Mouse (Mus musculus) liver, embryonic 13.5 days (tissue): ENCODE data around the gene Gm45194. TPM values are rescaled to one million over a fixed set of nuclear protein-coding genes. Genes with fewer than 3 reads are reported as not detected.

Experiments used
- ATAC-seq: fragments of 200-750 bp; cut with Nextera tagmentation; 2 replicates; pipeline ENCODE4 v1.8.0; 2017; ENCODE audit warnings: low read depth, mild to moderate bottlenecking, moderate number of reproducible peaks, moderate library complexity
- DNase-seq: peaks from one replicate; pipeline ENCODE4 v3.0.0; 2022
- H3K27ac ChIP-seq: fragments of 300-500 bp; sonication (generic); 2 replicates; pipeline ENCODE4 v1.5.1; 2015; ENCODE audit warnings: moderate library complexity, mild to moderate bottlenecking, inconsistent platforms
- H3K27me3 ChIP-seq: fragments of 300-500 bp; sonication (generic); 2 replicates; pipeline ENCODE4 v1.6.1; 2015; ENCODE audit warnings: mild to moderate bottlenecking, inconsistent platforms
- H3K36me3 ChIP-seq: fragments of 300-500 bp; sonication (generic); 2 replicates; pipeline ENCODE4 v1.6.1; 2015; ENCODE audit warnings: mild to moderate bottlenecking, inconsistent platforms
- H3K4me1 ChIP-seq: fragments of 300-500 bp; sonication (generic); replicated peaks from 2 replicates; pipeline ENCODE4 v1.6.1; 2015; ENCODE audit warnings: inconsistent platforms
- H3K4me2 ChIP-seq: fragments of 300-500 bp; sonication (generic); 2 replicates; pipeline ENCODE4 v1.6.1; 2015; ENCODE audit warnings: inconsistent platforms, mild to moderate bottlenecking, moderate library complexity
- H3K4me3 ChIP-seq: fragments of 300-500 bp; sonication (generic); replicated peaks from 2 replicates; pipeline ENCODE4 v1.5.1; 2015; ENCODE audit warnings: mild to moderate bottlenecking, inconsistent platforms
- H3K9ac ChIP-seq: fragments of 300-500 bp; sonication (generic); 2 replicates; pipeline ENCODE4 v1.6.1; 2015; ENCODE audit warnings: mild to moderate bottlenecking, inconsistent platforms
- H3K9me3 ChIP-seq: fragments of 300-500 bp; sonication (generic); replicated peaks from 2 replicates; pipeline ENCODE4 v1.6.1; 2016; ENCODE audit warnings: inconsistent platforms
- WGBS: fragments of 180-500 bp; shearing (Covaris S2); methylation state at CpG from one replicate; pipeline ENCODE4 v1.1.7; 2015; ENCODE audit not compliant: insufficient replicate concordance; 5-methylcytosine and 5-hydroxymethylcytosine counted together
- polyA plus RNA-seq: library from polyadenylated mRNA; unstranded; fragments of >200 nt; fragmentation: Nextera tagmentation; extraction: Ambion mirVana; gene quantifications from 2 replicates; pipeline ENCODE4 v1.2.1, GENCODE M21; 2015

Gm45194 gene
- polyA plus RNA-seq, 1 experiment from 2014 or later: not detected

- H3K36me3 ChIP-seq: no peaks in the 10 kb centered on the region
- no peaks in the 10 kb centered on the region for H3K27me3 ChIP-seq
- H3K4me3 ChIP-seq: no peak overlapping the region
- H3K9ac ChIP-seq: no peak overlapping the region
- H3K4me1 ChIP-seq: no peaks in the 10 kb centered on the region
- H3K27ac ChIP-seq: no peak overlapping the region
- no peak for ATAC-seq
- DNase-seq: no peak
- no peak overlapping the region for H3K4me2 ChIP-seq
- no peaks in the 10 kb centered on the region for H3K9me3 ChIP-seq
- WGBS: 54% methylated on average over 2 of the region's 2 CpGs
These were observed 364.3 kb downstream of the Gm45194 start for GRCm38 (mm10) chrX:112255513-112255912.

GRCm38 (mm10) chrX:112273550-112273949 lies 382.4 kb downstream of the Gm45194 start:
- Histone ChIP-seq H3K4me1 (no peaks in the 10 kb centered on the region), H3K36me3 (no peaks in the 10 kb centered on the region), H3K9me3 (no peaks in the 10 kb centered on the region), H3K4me2 (no peak overlapping the region), H3K9ac (no peak overlapping the region), H3K27me3 (no peaks in the 10 kb centered on the region), H3K4me3 (no peak overlapping the region), H3K27ac (no peak overlapping the region)
- DNase-seq (no peak), ATAC-seq (no peak)
- WGBS: 38% methylated on average over 1 of the region's 1 CpGs

Other genes with a start within 250 kb of the Gm45194 start
- 0.06 and 0.08 TPM in 2 replicates for gene Hdx, start 194.3 kb upstream of the Gm45194 start, polyA plus RNA-seq
- gene Tex16, start 119.6 kb downstream of the Gm45194 start, polyA plus RNA-seq: 0.43 and 0.44 TPM in 2 replicates